Mouse (Mus musculus) G1E (cell line): ENCODE measurements around the gene Atg14. TPM values are rescaled to one million over a fixed set of nuclear protein-coding genes. Genes with fewer than 3 reads are reported as not detected.
A peak's percentile ranks its signal among the peaks of the same experiment; 100 is the strongest.

Experiments
- ATAC-seq: 2 replicates; pipeline ENCODE4 v1.8.0; 2016; ENCODE audit warnings: mild to moderate bottlenecking; ENCODE audit not compliant: insufficient number of reproducible peaks, poor library complexity, low FRiP score, severe bottlenecking; ENCODE audit errors: extremely low read depth
- DNase-seq: peaks from one replicate; pipeline ENCODE4 v3.0.0; 2012; ENCODE audit warnings: low spot score
- H3K27me3 ChIP-seq: 2 replicates; pipeline ENCODE4 v1.6.1; 2012; ENCODE audit warnings: mild to moderate bottlenecking, low read length, inconsistent platforms; ENCODE audit not compliant: insufficient read depth
- H3K36me3 ChIP-seq: replicated peaks from 2 replicates; pipeline ENCODE3; 2012; ENCODE audit warnings: mild to moderate bottlenecking, inconsistent platforms
- H3K4me1 ChIP-seq: 2 replicates; pipeline ENCODE4 v1.6.1; 2012; ENCODE audit warnings: low read depth, low read length, inconsistent platforms, mixed read lengths; ENCODE audit not compliant: insufficient read depth
- H3K4me3 ChIP-seq: 2 replicates; pipeline ENCODE4 v1.5.1; 2012; ENCODE audit warnings: low read depth, mild to moderate bottlenecking, inconsistent platforms, low read length, moderate library complexity, mixed read lengths
- H3K9me3 ChIP-seq: replicated peaks from 2 replicates; pipeline ENCODE4 v1.6.1; 2012; ENCODE audit warnings: inconsistent platforms
- CTCF ChIP-seq: IDR thresholded peaks from 2 replicates; pipeline ENCODE4 v1.5.1; 2012; ENCODE audit warnings: low read depth, low read length, inconsistent platforms, mixed read lengths
- GATA1 ChIP-seq: IDR thresholded peaks from 2 replicates; pipeline ENCODE4 v1.6.1; 2012; ENCODE audit warnings: borderline replicate concordance, low read length, inconsistent platforms, mixed read lengths
- GATA2 ChIP-seq: IDR thresholded peaks from 2 replicates; pipeline ENCODE4 v1.6.1; 2012; ENCODE audit warnings: low read depth, low read length, inconsistent platforms, borderline replicate concordance
- POLR2AphosphoS5 ChIP-seq: IDR thresholded peaks from 2 replicates; pipeline ENCODE4 v1.6.1; 2012; ENCODE audit warnings: low read depth, low read length, inconsistent platforms; ENCODE audit not compliant: insufficient replicate concordance
- TAL1 ChIP-seq: conservative IDR thresholded peaks from 2 replicates; pipeline ENCODE4 v1.6.1; 2012; ENCODE audit warnings: low read depth, low read length, inconsistent platforms, mixed read lengths
- polyA plus RNA-seq: library from polyadenylated mRNA; stranded (reverse); fragments of >175 nt; gene quantifications from 2 replicates; pipeline ENCODE4 v1.2.3, GENCODE M21; 2012
- total RNA-seq, 2 experiments: library from RNA; stranded (forward) in 1 of 2; stranded (reverse) in 1 of 2; fragments of 200-1000 nt in 1 of 2; fragments of >200 nt in 1 of 2; fragmentation: Nextera tagmentation in 1 of 2; gene quantifications; 2 replicates each; pipeline ENCODE4 v1.2.3; 2014 to 2017

Gene Atg14
- total and polyA plus RNA-seq, 3 experiments, result 2.3 to 8.9 (median 8.1) TPM

DNA sequence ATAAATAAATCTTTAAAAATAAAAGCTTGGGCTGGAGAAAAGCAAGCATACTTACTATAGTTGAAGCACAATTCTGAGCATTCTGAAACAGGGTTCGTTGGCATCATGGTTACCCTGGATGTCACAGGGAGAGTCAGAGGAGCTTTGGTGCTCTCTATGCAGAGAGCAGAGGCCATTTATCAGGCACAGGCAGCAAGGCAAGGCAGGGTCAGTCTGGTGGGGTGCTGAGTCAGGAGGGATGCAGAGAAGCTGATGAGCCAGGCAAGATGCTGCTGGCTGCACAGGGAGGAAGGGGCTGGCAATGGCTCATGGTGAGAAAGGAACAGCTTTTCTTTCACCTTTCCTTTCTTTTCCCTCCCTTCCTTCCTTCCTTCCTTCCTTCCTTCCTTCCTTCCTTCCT is 19.0 kb upstream of the Atg14 start:
- Histone ChIP-seq H3K27me3 (peaks cover 9% of the 10 kb centered on the region), H3K4me3 (no peak overlapping the region), H3K9me3 (no peaks in the 10 kb centered on the region), H3K36me3 (no peaks in the 10 kb centered on the region), H3K4me1 (peaks cover 9% of the 10 kb centered on the region; the same call in 1 of the 2 replicates)
- ATAC-seq (no peak), DNase-seq (no peak)
- TF ChIP-seq CTCF (no peak), GATA2 (no peak), TAL1 (no peak), POLR2AphosphoS5 (no peak), GATA1 (no peak)

DNA sequence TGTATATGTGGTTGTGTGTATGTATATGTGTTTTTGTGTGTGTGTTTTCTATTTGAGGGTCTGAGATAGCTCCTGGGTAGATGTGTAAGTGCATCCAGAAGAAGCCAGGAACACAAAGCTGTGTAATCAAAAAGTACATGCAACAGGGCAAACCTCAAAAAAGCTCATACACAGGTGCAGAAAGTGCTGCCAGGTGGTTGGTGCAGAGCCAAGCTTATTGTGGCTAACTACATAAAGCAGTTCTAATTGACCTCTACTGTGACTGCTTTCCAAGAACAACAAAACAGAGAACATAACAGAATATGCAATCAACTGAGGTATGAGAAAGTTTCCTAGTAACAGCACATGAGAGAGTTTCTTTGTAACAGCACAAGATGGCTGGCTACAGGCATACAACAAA is 13.9 kb upstream of the Atg14 start:
- no peak overlapping the region for H3K4me3 ChIP-seq
- DNase-seq (no peak), ATAC-seq (no peak)
- H3K36me3 ChIP-seq, result no peaks in the 10 kb centered on the region
- no peak for TF ChIP-seq GATA2
- TF ChIP-seq CTCF, result no peak
- no peak for TF ChIP-seq GATA1
- TF ChIP-seq POLR2AphosphoS5, result no peak
- no peak for TF ChIP-seq TAL1
- H3K4me1 ChIP-seq, result peaks cover 7% of the 10 kb centered on the region
- H3K9me3 ChIP-seq, result peaks cover 10% of the 10 kb centered on the region
- H3K27me3 ChIP-seq, result peaks cover under 1% of the 10 kb centered on the region; the same call in 1 of the 2 replicates

DNA sequence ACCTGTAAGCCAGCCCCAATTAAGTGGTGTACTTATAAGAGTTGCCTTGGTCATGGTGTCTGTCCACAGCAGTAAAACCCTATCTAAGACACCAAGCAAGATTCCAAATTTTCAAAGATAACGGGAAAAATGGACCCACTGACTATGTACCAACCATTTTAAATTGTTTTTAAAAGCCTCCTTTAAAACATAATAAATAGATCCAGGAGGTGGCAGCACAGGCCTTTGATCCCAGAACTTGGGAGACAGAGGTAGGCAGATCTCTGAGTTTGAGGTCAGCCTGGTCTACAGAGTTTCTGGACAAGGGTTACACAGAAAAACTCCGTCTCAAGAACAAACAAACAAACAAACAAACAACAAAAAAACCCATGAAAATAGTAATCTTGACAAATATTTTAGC is 11.2 kb upstream of the Atg14 start:
- DNase-seq (no peak), ATAC-seq (no peak)
- H3K9me3 ChIP-seq, result peaks cover 10% of the 10 kb centered on the region
- H3K36me3 ChIP-seq, result no peaks in the 10 kb centered on the region
- no peak overlapping the region for H3K4me3 ChIP-seq
- peaks cover 8% of the 10 kb centered on the region for H3K4me1 ChIP-seq
- H3K27me3 ChIP-seq, result peaks cover 9% of the 10 kb centered on the region; the same call in 1 of the 2 replicates
- no peak for TF ChIP-seq CTCF
- no peak for TF ChIP-seq GATA1
- no peak for TF ChIP-seq GATA2
- TF ChIP-seq TAL1, result no peak
- TF ChIP-seq POLR2AphosphoS5, result no peak

DNA sequence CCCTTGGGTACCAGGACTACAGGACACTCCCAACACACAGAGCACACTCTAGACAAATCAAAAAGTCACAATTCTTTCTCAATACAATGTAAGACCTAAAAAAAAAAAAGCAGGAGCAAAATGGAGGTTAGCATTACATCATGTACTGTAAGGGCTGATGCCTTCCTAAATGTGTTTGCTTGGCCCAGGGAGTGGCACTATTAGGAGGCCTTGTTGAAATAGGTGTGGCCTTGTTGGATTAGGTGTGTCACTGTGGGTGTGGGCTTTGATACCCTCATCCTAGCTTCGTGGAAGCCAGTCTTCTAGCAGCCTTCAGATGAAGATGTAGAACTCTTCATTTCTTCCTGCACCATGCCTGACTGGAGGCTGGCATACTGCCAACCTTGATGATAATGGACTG is 10.8 kb upstream of the Atg14 start:
- ATAC-seq (no peak), DNase-seq (no peak)
- Histone ChIP-seq H3K27me3 (peaks cover 9% of the 10 kb centered on the region; the same call in 1 of the 2 replicates), H3K36me3 (no peaks in the 10 kb centered on the region), H3K4me3 (no peak overlapping the region), H3K9me3 (peaks cover 10% of the 10 kb centered on the region), H3K4me1 (peaks cover 10% of the 10 kb centered on the region)
- TF ChIP-seq GATA1 (no peak), GATA2 (no peak), CTCF (no peak), TAL1 (no peak), POLR2AphosphoS5 (no peak)

DNA sequence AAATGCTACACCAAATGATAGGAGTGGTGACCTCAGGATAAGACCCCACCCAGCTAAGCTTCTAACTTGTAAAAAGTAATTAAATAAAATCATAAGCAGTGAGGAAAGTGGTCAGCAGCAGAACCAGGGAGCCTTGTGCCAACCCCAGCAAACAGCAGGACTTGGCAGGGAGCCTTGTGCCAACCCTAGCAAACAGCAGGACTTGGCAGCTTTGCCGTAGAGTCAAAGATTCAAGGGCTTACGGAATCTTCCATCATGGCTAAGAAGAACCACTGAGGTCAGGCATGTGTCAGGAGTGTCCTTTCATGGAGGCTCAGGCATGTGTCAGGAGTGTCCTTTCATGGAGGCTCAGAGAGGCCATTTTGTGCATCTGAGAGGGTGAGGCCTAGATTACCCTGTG is 7.6 kb upstream of the Atg14 start:
- ATAC-seq (no peak), DNase-seq (no peak)
- H3K4me1 ChIP-seq, result peaks cover 16% of the 10 kb centered on the region
- no peaks in the 10 kb centered on the region for H3K36me3 ChIP-seq
- peaks cover 14% of the 10 kb centered on the region for H3K27me3 ChIP-seq
- H3K4me3 ChIP-seq, result no peak overlapping the region
- TF ChIP-seq TAL1 (no peak), GATA2 (no peak), GATA1 (no peak), POLR2AphosphoS5 (no peak), CTCF (no peak)
- peaks cover 10% of the 10 kb centered on the region for H3K9me3 ChIP-seq

DNA sequence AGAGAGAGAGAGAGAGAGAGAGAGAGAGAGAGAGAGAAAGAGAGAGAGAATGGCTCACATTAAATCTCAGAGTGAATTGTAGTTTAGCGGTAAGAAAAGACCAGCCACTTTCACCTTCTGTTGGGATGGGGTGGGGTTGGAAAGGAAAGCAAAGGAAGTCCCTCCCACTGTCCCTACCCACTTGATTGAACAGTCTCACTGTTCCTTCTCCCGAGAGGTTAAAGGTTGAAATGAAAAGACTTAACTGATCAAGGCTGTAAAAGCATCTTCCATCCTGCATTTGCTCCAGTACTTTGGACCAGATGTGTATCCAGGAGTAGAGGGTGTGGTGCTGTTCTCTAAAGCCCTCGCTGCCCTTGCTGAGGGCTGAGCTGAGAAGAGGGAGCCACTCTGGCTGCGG is 6.2 kb upstream of the Atg14 start:
- ATAC-seq, result no peak
- TF ChIP-seq POLR2AphosphoS5 (no peak), GATA2 (no peak), CTCF (no peak), TAL1 (no peak), GATA1 (no peak)
- Histone ChIP-seq H3K36me3 (no peaks in the 10 kb centered on the region), H3K4me1 (peaks cover 17% of the 10 kb centered on the region), H3K4me3 (no peak overlapping the region), H3K9me3 (peaks cover 10% of the 10 kb centered on the region), H3K27me3 (peaks cover 14% of the 10 kb centered on the region)
- no peak for DNase-seq

DNA sequence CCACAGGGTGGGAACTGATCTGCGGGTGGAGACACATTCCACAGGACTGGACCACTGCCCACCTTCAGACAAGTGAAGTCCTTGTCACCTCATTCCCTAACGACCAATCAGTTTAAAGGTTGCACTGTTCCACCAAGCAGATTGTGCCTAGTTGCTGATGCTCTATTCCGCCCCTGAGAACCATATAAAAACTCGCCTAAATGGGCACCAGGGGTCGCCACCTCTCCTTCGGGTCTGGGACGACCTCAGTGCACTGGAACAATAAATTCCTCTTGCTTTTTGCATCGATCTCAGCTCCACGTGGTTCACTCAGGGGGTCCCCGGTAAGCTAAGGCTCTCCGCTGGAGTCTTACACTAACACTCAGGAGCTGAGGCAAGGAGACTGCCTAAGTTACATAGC is 4.3 kb upstream of the Atg14 start:
- ATAC-seq (no peak), DNase-seq (no peak)
- H3K9me3 ChIP-seq, result no peaks in the 10 kb centered on the region
- H3K4me3 ChIP-seq, result no peak overlapping the region
- no peaks in the 10 kb centered on the region for H3K36me3 ChIP-seq
- peaks cover 14% of the 10 kb centered on the region for H3K27me3 ChIP-seq
- H3K4me1 ChIP-seq, result peaks cover 17% of the 10 kb centered on the region
- no peak for TF ChIP-seq GATA2
- no peak for TF ChIP-seq GATA1
- TF ChIP-seq POLR2AphosphoS5, result no peak
- peak; percentile 13; the same call in 1 of the 2 replicates for TF ChIP-seq CTCF
- no peak for TF ChIP-seq TAL1
